Mouse (Mus musculus) liver, adult 2 months (tissue): Measurements from ENCODE around the gene Paqr9.

ENCODE experiments used
- CTCF ChIP-seq: fragments of 200-500 bp; IDR thresholded peaks from 2 replicates; pipeline ENCODE4 v1.5.1; 2011; ENCODE audit warnings: low read depth, low read length, control low read depth
- POLR2A ChIP-seq: fragments of 200-500 bp; IDR thresholded peaks from 2 replicates; pipeline ENCODE4 v1.6.1; 2011; ENCODE audit warnings: low read length, control low read depth; ENCODE audit not compliant: insufficient read depth; ENCODE audit errors: extremely low read depth

DNA sequence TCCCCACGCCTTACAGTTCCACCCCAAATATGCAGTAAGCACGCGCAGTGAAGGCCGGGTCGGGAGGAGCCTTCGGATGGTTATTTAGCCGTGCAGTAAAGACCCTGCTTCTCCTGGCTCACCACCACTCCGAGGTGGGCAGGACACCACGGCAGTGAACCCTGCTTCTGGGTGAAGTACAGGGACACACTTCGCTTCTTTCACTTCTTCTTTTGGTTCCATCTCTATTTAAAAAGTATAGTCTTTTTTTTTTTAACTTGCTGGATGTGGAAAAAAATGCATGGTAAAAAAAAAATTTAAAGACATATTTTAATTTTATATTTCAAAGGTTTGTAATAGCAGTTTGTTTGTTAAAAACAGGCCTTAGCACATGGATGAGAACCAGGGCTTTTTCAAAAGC is 6.9 kb downstream of the Paqr9 start:
- no peak for TF ChIP-seq POLR2A
- TF ChIP-seq CTCF: no peak
